8 mouse cellular contexts compared by ENCODE assay signal in the genomic region with DNA sequence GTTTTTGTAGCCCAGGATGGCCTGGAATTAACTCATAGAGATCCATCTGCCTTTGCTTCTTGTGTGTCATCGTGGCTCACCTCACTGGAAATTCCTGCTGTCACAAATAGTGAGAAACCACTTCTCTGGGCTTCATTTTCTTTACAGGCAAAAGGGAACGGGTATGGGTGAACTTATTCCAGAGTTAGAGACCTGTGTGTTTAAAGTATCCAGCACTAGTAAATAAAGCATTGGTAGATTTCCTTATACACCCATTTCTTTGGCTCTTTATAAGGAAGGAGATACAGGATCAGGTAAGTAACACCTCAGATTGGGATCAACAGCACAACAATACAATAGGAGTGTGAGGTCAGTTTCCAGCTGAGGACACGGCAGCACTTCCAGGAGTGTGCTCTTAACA. TPM values are rescaled to one million over a fixed set of nuclear protein-coding genes. Genes with fewer than 3 reads are reported as not detected.
DNase-seq lines count a peak whose midpoint lies in the region; ATAC-seq and TF ChIP-seq lines count a peak whose summit lies in the region.

A gene (plus strand): TSS at position 301 of the 400 bp plus-strand sequence.

- H3K27ac ChIP-seq in embryonic facial prominence, embryonic 15.5 days (replicated peaks): peak within 1 kb of the TSS; percentile 86
- H3K27ac ChIP-seq in limb, embryonic 14.5 days (replicated peaks; ENCODE audit: low read depth, low read length): peak within 1 kb of the TSS; percentile 83
- H3K27ac ChIP-seq in stomach, postnatal 0 days (replicated peaks): peak within 1 kb of the TSS; percentile 94

- no peak for TF ChIP-seq EP300 in stomach, postnatal 0 days (optimal IDR thresholded peaks at IDR 0.05)

- H3K9me3 ChIP-seq in megakaryocyte, embryonic 14.5 days: no peaks in the 10 kb centered on the region
- H3K9me3 ChIP-seq in embryonic facial prominence, embryonic 15.5 days (replicated peaks): no peaks in the 10 kb centered on the region
- no peaks in the 10 kb centered on the region for H3K9me3 ChIP-seq in limb, embryonic 14.5 days (ENCODE audit: control insufficient read depth, low read length)
- no peaks in the 10 kb centered on the region for H3K9me3 ChIP-seq in stomach, postnatal 0 days (ENCODE audit: control insufficient read depth, low read length)

- ATAC-seq in megakaryocyte, adult 5-6 weeks (ENCODE audit: poor library complexity, severe bottlenecking): no peak
- no peak for ATAC-seq in embryonic facial prominence, embryonic 15.5 days (ENCODE audit: insufficient number of reproducible peaks, low FRiP score, low TSS enrichment, low read depth)
- ATAC-seq in limb, embryonic 14.5 days (ENCODE audit: low FRiP score, low read depth): no peak
- ATAC-seq in stomach, postnatal 0 days (ENCODE audit: low FRiP score, low TSS enrichment): no peak; the same call in 1 of the 2 replicates
- no peak for ATAC-seq in erythroid progenitor cell, adult 5-6 weeks (replicated peaks; ENCODE audit: low FRiP score, poor library complexity, severe bottlenecking)

- H3K27me3 ChIP-seq in megakaryocyte, embryonic 14.5 days (replicated peaks): peaks cover 15% of the 10 kb centered on the region
- peaks cover 11% of the 10 kb centered on the region for H3K27me3 ChIP-seq in embryonic facial prominence, embryonic 15.5 days
- H3K27me3 ChIP-seq in limb, embryonic 14.5 days (ENCODE audit: control insufficient read depth, insufficient read depth, low read length): peaks cover 16% of the 10 kb centered on the region; the same call in 1 of the 2 replicates
- no peaks in the 10 kb centered on the region for H3K27me3 ChIP-seq in stomach, postnatal 0 days (ENCODE audit: control insufficient read depth, insufficient read depth, low read length)

- no peak for TF ChIP-seq POLR2A in limb, embryonic 14.5 days (IDR thresholded peaks at IDR 0.05; ENCODE audit: borderline replicate concordance, extremely low read depth, insufficient read depth, insufficient read length)

- H3K36me3 ChIP-seq in megakaryocyte, embryonic 14.5 days (replicated peaks; ENCODE audit: low read length): peaks cover 21% of the 10 kb centered on the region
- peaks cover 13% of the 10 kb centered on the region; the same call in 1 of the 2 replicates for H3K36me3 ChIP-seq in embryonic facial prominence, embryonic 15.5 days
- peaks cover 19% of the 10 kb centered on the region for H3K36me3 ChIP-seq in limb, embryonic 14.5 days (ENCODE audit: control insufficient read depth, insufficient read depth, low read length)
- H3K36me3 ChIP-seq in stomach, postnatal 0 days (ENCODE audit: control insufficient read depth, insufficient read depth, low read length): 0 out of 2 replicates have a peak, but pooled peaks cover 3% of the 10 kb centered on the region

- intact Hi-C loops in heart, postnatal 25 days (cut with DNase I): loop anchor here (2.0 to 5.0 kb wide), 3 partner anchors 31 to 269 kb away; a partner anchor contains a TSS

- H3K4me2 ChIP-seq in embryonic facial prominence, embryonic 15.5 days (replicated peaks): peak within 1 kb of the TSS; percentile 84
- H3K4me2 ChIP-seq in limb, embryonic 14.5 days (replicated peaks; ENCODE audit: low read depth, low read length, severe bottlenecking): peak within 1 kb of the TSS; percentile 81
- H3K4me2 ChIP-seq in stomach, postnatal 0 days (replicated peaks; ENCODE audit: low read depth): peak within 1 kb of the TSS; percentile 74

- no peak for TF ChIP-seq CTCF in stomach, postnatal 0 days (IDR thresholded peaks at IDR 0.05; ENCODE audit: low read depth)

- no peak for DNase-seq in heart, postnatal 25 days (ENCODE audit: low spot score)
- no peak for DNase-seq in limb, embryonic 14.5 days (ENCODE audit: low spot score)
- no peak for DNase-seq in stomach, postnatal 0 days (ENCODE audit: low spot score)
- no peak for DNase-seq in B cell, adult 2 months

- H3K9ac ChIP-seq in embryonic facial prominence, embryonic 15.5 days: peak within 1 kb of the TSS; percentile 65
- H3K9ac ChIP-seq in limb, embryonic 14.5 days (ENCODE audit: low read depth, low read length, severe bottlenecking): peak within 1 kb of the TSS; percentile 73
- peak within 1 kb of the TSS; percentile 79 for H3K9ac ChIP-seq in stomach, postnatal 0 days (ENCODE audit: low read length)

- H3K4me1 ChIP-seq in megakaryocyte, embryonic 14.5 days: peaks cover 78% of the 10 kb centered on the region
- H3K4me1 ChIP-seq in embryonic facial prominence, embryonic 15.5 days: peaks cover 41% of the 10 kb centered on the region
- H3K4me1 ChIP-seq in limb, embryonic 14.5 days (ENCODE audit: control insufficient read depth, insufficient read depth, low read length): peaks cover 27% of the 10 kb centered on the region
- peaks cover 10% of the 10 kb centered on the region for H3K4me1 ChIP-seq in stomach, postnatal 0 days (replicated peaks; ENCODE audit: control insufficient read depth, insufficient read depth)

- WGBS in embryonic facial prominence, embryonic 15.5 days: 25% methylated on average over 3 of the region's 3 CpGs
- 25% methylated on average over 3 of the region's 3 CpGs for WGBS in limb, embryonic 14.5 days
- WGBS in stomach, postnatal 0 days: 28% methylated on average over 3 of the region's 3 CpGs

- H3K4me3 ChIP-seq in megakaryocyte, embryonic 14.5 days (replicated peaks): peak within 1 kb of the TSS; percentile 92
- H3K4me3 ChIP-seq in embryonic facial prominence, embryonic 15.5 days (replicated peaks): peak within 1 kb of the TSS; percentile 75
- peak within 1 kb of the TSS; percentile 74 for H3K4me3 ChIP-seq in limb, embryonic 14.5 days (replicated peaks; ENCODE audit: low read length)
- H3K4me3 ChIP-seq in stomach, postnatal 0 days (ENCODE audit: low read depth, low read length): peak within 1 kb of the TSS; percentile 71

RNA-seq across cellular contexts. Expression of the gene that starts here (rescaled TPM):
- polyA plus RNA-seq in megakaryocyte, embryonic 14.5 days (2012; ENCODE audit: insufficient read depth, low replicate concordance): 103 and 229 TPM in 2 replicates
- total RNA-seq in megakaryocyte, adult 5-6 weeks (2015): 1.4 and 2.1 TPM in 2 replicates
- 2.9 and 3.7 TPM in 2 replicates for total RNA-seq in megakaryocyte, adult 5-6 weeks (2017)
- polyA plus RNA-seq in embryonic facial prominence, embryonic 15.5 days (2015; fragmentation: Nextera tagmentation; extraction: Ambion mirVana): 163 and 174 TPM in 2 replicates
- 100 to 1,000 TPM in 1 of 2 experiments, 10 to 100 TPM in 1; 96.9 to 108 TPM for total RNA-seq in heart, postnatal 25 days (2021)
- 158 and 161 TPM in 2 replicates for polyA plus RNA-seq in limb, embryonic 14.5 days (2012; rRNA removed)
- polyA plus RNA-seq in limb, embryonic 14.5 days (2014; fragmentation: Nextera tagmentation; extraction: Ambion mirVana): 192 and 199 TPM in 2 replicates
- 126 and 130 TPM in 2 replicates for polyA plus RNA-seq in stomach, postnatal 0 days (2015; fragmentation: Nextera tagmentation; extraction: Ambion mirVana)
- total RNA-seq in erythroid progenitor cell, adult 5-6 weeks (2015; ENCODE audit: low replicate concordance): not detected in 2 replicates
- total RNA-seq in erythroid progenitor cell, adult 5-6 weeks (2017; ENCODE audit: low replicate concordance): 3.9 TPM in 1 of 2 replicates, not detected in the other

Comparison
In these comparisons a context has a peak if more than half of its experiments do, and no peak if none do; other contexts are left out.
1. RNA of the gene that starts here (total RNA-seq): 96.9 to 108 TPM in heart, postnatal 25 days; 3.9 TPM in erythroid progenitor cell, adult 5-6 weeks and 1.4 to 3.7 TPM in megakaryocyte, adult 5-6 weeks; every median in the first group is over 10 times any median in the second.
2. Peak in every context shown above with its lines, with median percentiles within 50 percentile points of each other: H3K4me3 ChIP-seq, H3K27ac ChIP-seq, H3K4me2 ChIP-seq and H3K9ac ChIP-seq.